Mouse (Mus musculus) monocyte, adult 2 months (primary cell): ENCODE results near the gene Gm17361.
"Not testable (repeated sequence)": the region's sequence is repeated elsewhere in the genome, so short reads cannot be mapped to it uniquely, and the experiment has no call there.

Experiments
- DNase-seq, 2 experiments: peaks; one replicate each; pipeline ENCODE4 v3.0.0; 2022; ENCODE audit warnings: low spot score in 2 of 2, low read depth in 1 of 2

Gene Gm17361

GRCm38 (mm10) chrX:125003863-125004262 is at the start of gene Gm17361:
Gene Gm17361, plus strand, starts transcription at chrX:125004163.
- DNase-seq: not testable (repeated sequence)
